Mouse (Mus musculus) ES-Bruce4 (cell line): Measurements from ENCODE around the gene Rbpjl. TPM values are rescaled to one million over a fixed set of nuclear protein-coding genes. Genes with fewer than 3 reads are reported as not detected.

Experiments
- H3K27ac ChIP-seq: 2 replicates; pipeline ENCODE4 v1.5.1; 2012; ENCODE audit warnings: low read length, inconsistent platforms; ENCODE audit not compliant: insufficient read depth
- H3K27me3 ChIP-seq: 2 replicates; pipeline ENCODE4 v1.6.1; 2012; ENCODE audit warnings: mild to moderate bottlenecking, low read length, inconsistent platforms; ENCODE audit not compliant: control insufficient read depth, poor library complexity, insufficient read depth, severe bottlenecking
- H3K36me3 ChIP-seq: 2 replicates; pipeline ENCODE4 v1.6.1; 2012; ENCODE audit warnings: inconsistent platforms, mild to moderate bottlenecking, low read length, moderate library complexity; ENCODE audit not compliant: control insufficient read depth, poor library complexity, insufficient read depth, severe bottlenecking
- H3K4me1 ChIP-seq: one replicate; pipeline ENCODE4 v1.8.1; 2011; ENCODE audit warnings: low read length; ENCODE audit not compliant: control insufficient read depth, insufficient read depth
- H3K4me3 ChIP-seq: 2 replicates; pipeline ENCODE4 v1.5.1; 2011; ENCODE audit warnings: low read depth, mild to moderate bottlenecking, low read length
- H3K9ac ChIP-seq: 2 replicates; pipeline ENCODE4 v1.6.1; 2012; ENCODE audit warnings: low read depth, mild to moderate bottlenecking, inconsistent platforms; ENCODE audit not compliant: poor library complexity, severe bottlenecking
- H3K9me3 ChIP-seq: replicated peaks from 2 replicates; pipeline ENCODE4 v1.6.1; 2012; ENCODE audit warnings: mild to moderate bottlenecking, low read length, inconsistent platforms; ENCODE audit not compliant: control insufficient read depth, poor library complexity, insufficient read depth, severe bottlenecking
- CTCF ChIP-seq: IDR thresholded peaks from one replicate; pipeline ENCODE4 v1.8.1; 2011; ENCODE audit warnings: low read depth, low read length
- EP300 ChIP-seq: IDR thresholded peaks from 2 replicates; pipeline ENCODE4 v1.6.1; 2011; ENCODE audit warnings: low read depth, low read length; ENCODE audit not compliant: insufficient read depth
- POLR2A ChIP-seq: IDR thresholded peaks from one replicate; pipeline ENCODE4 v1.8.1; 2011; ENCODE audit warnings: low read length; ENCODE audit not compliant: insufficient read depth
- polyA plus RNA-seq: library from polyadenylated mRNA; stranded (reverse); fragments of >200 nt; gene quantifications from 2 replicates; pipeline ENCODE4 v1.2.4, GENCODE M21; 2011; ENCODE audit warnings: low read depth; ENCODE audit not compliant: missing spikeins, insufficient read depth, insufficient read length

Gene Rbpjl
- polyA plus RNA-seq, 1 experiment, result not detected

- Histone ChIP-seq H3K27me3 (no peaks in the 10 kb centered on the region), H3K9ac (no peak overlapping the region), H3K27ac (no peak overlapping the region), H3K9me3 (no peaks in the 10 kb centered on the region), H3K36me3 (peaks cover 3% of the 10 kb centered on the region), H3K4me3 (no peak overlapping the region), H3K4me1 (peaks cover 8% of the 10 kb centered on the region)
- TF ChIP-seq EP300 (no peak), POLR2A (no peak), CTCF (no peak)
Observed at GRCm38 (mm10) chr2:164458535-164458934, 55.6 kb downstream of the Rbpjl start.

GRCm38 (mm10) chr2:164460745-164461551 lies 58.0 kb downstream of the Rbpjl start, which contains the start of gene Gm20458:
Gene Gm20458 (plus strand): TSS chr2:164460967.
- peaks cover 3% of the 10 kb centered on the region for H3K36me3 ChIP-seq
- H3K4me1 ChIP-seq, result no peaks in the 10 kb centered on the region
- H3K27ac ChIP-seq, result no peak within 1 kb of the TSS
- H3K27me3 ChIP-seq, result no peaks in the 10 kb centered on the region
- peak within 1 kb of the TSS; percentile 94 for H3K4me3 ChIP-seq
- H3K9me3 ChIP-seq, result no peaks in the 10 kb centered on the region
- TF ChIP-seq EP300 (no peak), CTCF (peak; percentile 48)
- H3K9ac ChIP-seq, result peak within 1 kb of the TSS; percentile 60

Other genes starting within 250 kb of the Rbpjl start
- 0.22 and 0.24 TPM in 2 replicates for gene Kcns1, start 232.0 kb upstream of the Rbpjl start, polyA plus RNA-seq
- not detected in 2 replicates for gene Wfdc5, start 220.4 kb upstream of the Rbpjl start, polyA plus RNA-seq
- gene Wfdc12, start 212.5 kb upstream of the Rbpjl start, polyA plus RNA-seq, result not detected in 2 replicates
- not detected in 2 replicates for gene Wfdc15a, start 203.0 kb upstream of the Rbpjl start, polyA plus RNA-seq
- gene Wfdc15b, start 181.5 kb upstream of the Rbpjl start, polyA plus RNA-seq, result not detected in 2 replicates
- not detected in 2 replicates for gene Svs2, start 164.7 kb upstream of the Rbpjl start, polyA plus RNA-seq
- gene Svs3b, start 146.5 kb upstream of the Rbpjl start, polyA plus RNA-seq, result not detected in 2 replicates
- gene Svs4, start 124.7 kb upstream of the Rbpjl start, polyA plus RNA-seq, result not detected in 2 replicates
- gene Svs3a, start 113.9 kb upstream of the Rbpjl start, polyA plus RNA-seq, result not detected in 2 replicates
- gene Svs6, start 86.4 kb upstream of the Rbpjl start, polyA plus RNA-seq, result not detected in 2 replicates
- not detected in 2 replicates for gene Svs5, start 70.4 kb upstream of the Rbpjl start, polyA plus RNA-seq
- gene Slpi, start 14.0 kb upstream of the Rbpjl start, polyA plus RNA-seq, result 1.6 and 1.8 TPM in 2 replicates
- gene Matn4, start 2.0 kb downstream of the Rbpjl start, polyA plus RNA-seq, result 0.93 and 1.7 TPM in 2 replicates
- gene Sdc4, start 40.7 kb downstream of the Rbpjl start, polyA plus RNA-seq, result 212 and 213 TPM in 2 replicates
- 13.3 and 19.8 TPM in 2 replicates for gene Sys1, start 53.8 kb downstream of the Rbpjl start, polyA plus RNA-seq
- gene Gm20458, start 57.8 kb downstream of the Rbpjl start, polyA plus RNA-seq, result 2.3 TPM in 1 of 2 replicates, not detected in the other
- gene Trp53tg5, start 70.6 kb downstream of the Rbpjl start, polyA plus RNA-seq, result not detected in 2 replicates
- 6.4 and 7.1 TPM in 2 replicates for gene Dbndd2, start 83.0 kb downstream of the Rbpjl start, polyA plus RNA-seq
- gene Pigt, start 94.4 kb downstream of the Rbpjl start, polyA plus RNA-seq, result 49.9 and 52.7 TPM in 2 replicates
- gene Wfdc2, start 159.3 kb downstream of the Rbpjl start, polyA plus RNA-seq, result 123 and 135 TPM in 2 replicates
- gene Spint3, start 170.3 kb downstream of the Rbpjl start, polyA plus RNA-seq, result not detected in 2 replicates
- gene Wfdc6a, start 182.3 kb downstream of the Rbpjl start, polyA plus RNA-seq, result not detected in 2 replicates
- gene Eppin, start 190.5 kb downstream of the Rbpjl start, polyA plus RNA-seq, result not detected in 2 replicates
- gene Wfdc6b, start 210.4 kb downstream of the Rbpjl start, polyA plus RNA-seq, result not detected in 2 replicates
- gene Wfdc8, start 210.5 kb downstream of the Rbpjl start, polyA plus RNA-seq, result not detected in 2 replicates
- gene Wfdc16, start 235.7 kb downstream of the Rbpjl start, polyA plus RNA-seq, result not detected in 2 replicates